Mouse (Mus musculus) heart, embryonic 11.5 days (tissue): ENCODE measurements around the gene Grin2b. TPM values are rescaled to one million over a fixed set of nuclear protein-coding genes. Genes with fewer than 3 reads are reported as not detected.

Experiments
- ATAC-seq: fragments of 200-750 bp; cut with Nextera tagmentation; replicated peaks from 2 replicates; pipeline ENCODE4 v1.8.0; 2017; ENCODE audit warnings: moderate library complexity; ENCODE audit not compliant: insufficient number of reproducible peaks, low FRiP score, low TSS enrichment
- H3K27ac ChIP-seq: fragments of 300-500 bp; sonication (generic); 2 replicates; pipeline ENCODE4 v1.5.1; 2014; ENCODE audit warnings: mild to moderate bottlenecking, low read depth, low read length
- H3K27me3 ChIP-seq: fragments of 300-500 bp; sonication (generic); 2 replicates; pipeline ENCODE4 v1.6.1; 2014; ENCODE audit warnings: mild to moderate bottlenecking, low read length, mixed read lengths; ENCODE audit not compliant: control insufficient read depth, insufficient read depth
- H3K36me3 ChIP-seq: fragments of 300-500 bp; sonication (generic); 2 replicates; pipeline ENCODE4 v1.6.1; 2014; ENCODE audit warnings: mild to moderate bottlenecking, low read length, moderate library complexity, mixed read lengths; ENCODE audit not compliant: control insufficient read depth, insufficient read depth
- H3K4me1 ChIP-seq: fragments of 300-500 bp; sonication (generic); 2 replicates; pipeline ENCODE4 v1.6.1; 2014; ENCODE audit warnings: low read length; ENCODE audit not compliant: control insufficient read depth, insufficient read depth
- H3K4me2 ChIP-seq: fragments of 300-500 bp; sonication (generic); 2 replicates; pipeline ENCODE4 v1.6.1; 2014; ENCODE audit warnings: mild to moderate bottlenecking, moderate library complexity
- H3K4me3 ChIP-seq: fragments of 300-500 bp; sonication (generic); 2 replicates; pipeline ENCODE4 v1.5.1; 2014; ENCODE audit warnings: low read depth, low read length
- H3K9ac ChIP-seq: fragments of 300-500 bp; sonication (generic); 2 replicates; pipeline ENCODE4 v1.6.1; 2014; ENCODE audit warnings: mild to moderate bottlenecking, low read depth, low read length, moderate library complexity
- H3K9me3 ChIP-seq: fragments of 300-500 bp; sonication (generic); replicated peaks from 2 replicates; pipeline ENCODE4 v1.6.1; 2016; ENCODE audit warnings: low read length; ENCODE audit not compliant: control insufficient read depth
- WGBS: fragments of 180-500 bp; shearing (Covaris S2); extraction: QIAGEN DNeasy Blood & Tissue Kit; methylation state at CpG from one replicate; pipeline ENCODE4 v1.1.7; 2014; ENCODE audit not compliant: insufficient replicate concordance; 5-methylcytosine and 5-hydroxymethylcytosine counted together
- polyA plus RNA-seq: library from polyadenylated mRNA; unstranded; fragments of >200 nt; fragmentation: Nextera tagmentation; extraction: Ambion mirVana; gene quantifications from 2 replicates; pipeline ENCODE4 v1.2.1, GENCODE M21; 2014

Grin2b gene
- polyA plus RNA-seq, 1 experiment from 2014 or later = 0.04 TPM

- WGBS = 51% methylated on average over 8 of the region's 8 CpGs
- Histone ChIP-seq H3K9me3 (no peaks in the 10 kb centered on the region), H3K9ac (no peak overlapping the region), H3K36me3 (no peaks in the 10 kb centered on the region), H3K27me3 (no peaks in the 10 kb centered on the region), H3K4me3 (no peak overlapping the region), H3K4me1 (no peaks in the 10 kb centered on the region), H3K27ac (no peak overlapping the region), H3K4me2 (no peak overlapping the region)
- ATAC-seq = no peak
These were observed 313.8 kb downstream of the Grin2b start for GRCm38 (mm10) chr6:135859502-135859901.

GRCm38 (mm10) chr6:135854173-135854591 lies 319.1 kb downstream of the Grin2b start:
- Histone ChIP-seq H3K27me3 (no peaks in the 10 kb centered on the region), H3K4me3 (no peak overlapping the region), H3K36me3 (no peaks in the 10 kb centered on the region), H3K9me3 (no peaks in the 10 kb centered on the region), H3K9ac (no peak overlapping the region), H3K27ac (no peak overlapping the region), H3K4me2 (no peak overlapping the region), H3K4me1 (no peaks in the 10 kb centered on the region)
- ATAC-seq = no peak
- 82% methylated on average over 8 of the region's 8 CpGs for WGBS

DNA sequence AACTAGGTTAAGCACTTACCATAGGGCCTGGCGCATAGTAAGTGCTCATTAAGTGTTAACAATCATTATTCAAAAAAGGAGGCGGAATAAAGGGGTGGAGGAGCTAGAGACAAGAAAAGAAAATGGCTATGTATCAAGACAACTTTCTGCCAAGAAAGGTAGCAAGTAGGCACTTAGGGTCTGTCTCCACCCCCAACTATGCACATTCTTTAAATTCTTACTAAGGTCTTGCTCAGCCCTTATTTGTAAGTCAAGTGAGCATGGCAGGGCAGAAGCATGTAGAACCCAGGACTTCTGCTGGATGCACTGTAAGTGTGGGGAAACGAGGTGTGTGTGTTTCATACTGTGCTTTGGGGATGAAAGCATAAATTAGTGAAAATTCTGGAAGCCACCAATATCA lies 329.6 kb downstream of the Grin2b start:
- ATAC-seq = no peak
- Histone ChIP-seq H3K9me3 (no peaks in the 10 kb centered on the region), H3K4me1 (no peaks in the 10 kb centered on the region), H3K27me3 (no peaks in the 10 kb centered on the region), H3K9ac (no peak overlapping the region), H3K4me2 (no peak overlapping the region), H3K36me3 (no peaks in the 10 kb centered on the region), H3K27ac (no peak overlapping the region), H3K4me3 (no peak overlapping the region)
- 72% methylated on average over 3 of the region's 3 CpGs for WGBS

DNA sequence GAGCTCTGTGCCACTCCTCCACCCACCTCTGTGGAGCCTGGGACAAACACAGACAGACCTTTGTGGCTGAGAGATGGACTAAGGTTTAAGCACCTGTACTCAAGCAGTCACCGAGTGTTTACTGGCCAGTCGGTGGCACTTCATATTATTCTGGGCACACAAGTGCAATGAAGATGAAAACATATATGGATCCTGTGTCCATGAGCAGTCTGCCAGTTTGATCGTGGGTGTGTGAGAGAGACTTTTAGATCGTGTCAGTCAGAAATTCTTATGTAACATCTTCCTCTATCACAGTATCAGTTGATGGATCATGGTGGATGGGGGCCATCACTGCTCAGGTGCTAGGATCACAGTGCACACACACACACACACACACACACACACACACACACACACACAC lies 337.0 kb downstream of the Grin2b start:
- H3K4me3 ChIP-seq = no peak overlapping the region
- no peak overlapping the region for H3K9ac ChIP-seq
- H3K36me3 ChIP-seq = no peaks in the 10 kb centered on the region
- no peaks in the 10 kb centered on the region for H3K9me3 ChIP-seq
- 84% methylated on average over 4 of the region's 4 CpGs for WGBS
- no peaks in the 10 kb centered on the region for H3K4me1 ChIP-seq
- H3K4me2 ChIP-seq = no peak overlapping the region
- H3K27ac ChIP-seq = no peak overlapping the region
- no peaks in the 10 kb centered on the region for H3K27me3 ChIP-seq
- no peak for ATAC-seq

GRCm38 (mm10) chr6:135833542-135833941 lies 339.8 kb downstream of the Grin2b start:
- Histone ChIP-seq H3K4me2 (no peak overlapping the region), H3K9me3 (no peaks in the 10 kb centered on the region), H3K27me3 (no peaks in the 10 kb centered on the region), H3K9ac (no peak overlapping the region), H3K27ac (no peak overlapping the region), H3K36me3 (no peaks in the 10 kb centered on the region), H3K4me1 (no peaks in the 10 kb centered on the region), H3K4me3 (no peak overlapping the region)
- WGBS = 63% methylated on average over 5 of the region's 5 CpGs
- ATAC-seq = no peak

DNA sequence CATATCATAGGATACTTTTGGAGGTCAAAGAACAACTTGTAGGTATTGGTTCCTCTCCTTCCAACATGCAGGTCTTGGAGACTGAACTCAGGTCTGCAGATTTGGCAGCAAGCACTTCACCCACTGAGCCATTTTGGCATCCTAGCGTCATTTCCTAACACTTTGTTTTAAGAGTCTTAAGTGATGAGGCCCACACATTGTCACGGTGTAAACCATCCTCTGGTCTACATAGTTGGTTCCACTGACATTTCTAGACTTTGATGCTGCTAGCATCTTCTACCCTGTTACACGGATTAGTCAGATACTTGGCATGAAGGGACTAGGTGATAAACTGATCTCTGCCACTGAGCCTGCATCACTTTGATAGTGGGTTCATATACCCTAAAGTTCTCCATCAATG lies 341.3 kb downstream of the Grin2b start:
- H3K4me3 ChIP-seq = no peak overlapping the region
- no peak for ATAC-seq
- H3K27me3 ChIP-seq = no peaks in the 10 kb centered on the region
- no peaks in the 10 kb centered on the region for H3K36me3 ChIP-seq
- no peak overlapping the region for H3K4me2 ChIP-seq
- H3K9me3 ChIP-seq = no peaks in the 10 kb centered on the region
- no peaks in the 10 kb centered on the region for H3K4me1 ChIP-seq
- H3K9ac ChIP-seq = no peak overlapping the region
- 72% methylated on average over 3 of the region's 3 CpGs for WGBS
- H3K27ac ChIP-seq = no peak overlapping the region

- H3K27ac ChIP-seq = no peak overlapping the region
- H3K27me3 ChIP-seq = no peaks in the 10 kb centered on the region
- 77% methylated on average over 1 of the region's 1 CpGs for WGBS
- no peaks in the 10 kb centered on the region for H3K36me3 ChIP-seq
- H3K4me3 ChIP-seq = no peak overlapping the region
- no peaks in the 10 kb centered on the region for H3K4me1 ChIP-seq
- no peak for ATAC-seq
- H3K9ac ChIP-seq = no peak overlapping the region
- no peaks in the 10 kb centered on the region for H3K9me3 ChIP-seq
- no peak overlapping the region for H3K4me2 ChIP-seq
These were observed 342.3 kb downstream of the Grin2b start for GRCm38 (mm10) chr6:135831032-135831431.

- H3K4me3 ChIP-seq = no peak overlapping the region
- no peaks in the 10 kb centered on the region for H3K4me1 ChIP-seq
- H3K27me3 ChIP-seq = no peaks in the 10 kb centered on the region
- no peaks in the 10 kb centered on the region for H3K9me3 ChIP-seq
- ATAC-seq = no peak
- WGBS = 84% methylated on average over 7 of the region's 7 CpGs
- no peak overlapping the region for H3K4me2 ChIP-seq
- H3K9ac ChIP-seq = no peak overlapping the region
- no peak overlapping the region for H3K27ac ChIP-seq
- H3K36me3 ChIP-seq = no peaks in the 10 kb centered on the region
These were observed 343.9 kb downstream of the Grin2b start for GRCm38 (mm10) chr6:135829458-135829857.

GRCm38 (mm10) chr6:135828976-135829375 lies 344.3 kb downstream of the Grin2b start:
- Histone ChIP-seq H3K9ac (no peak overlapping the region), H3K9me3 (no peaks in the 10 kb centered on the region), H3K36me3 (no peaks in the 10 kb centered on the region), H3K4me2 (no peak overlapping the region), H3K27me3 (no peaks in the 10 kb centered on the region), H3K4me3 (no peak overlapping the region), H3K4me1 (no peaks in the 10 kb centered on the region), H3K27ac (no peak overlapping the region)
- WGBS = 55% methylated on average over 4 of the region's 4 CpGs
- no peak for ATAC-seq
